Mouse (Mus musculus): ENCODE measurements at regions not wholly inside any gene's neighbourhood (a gene's known extent, or its start where the extent isn't known, plus 50 kb on each side); places are given as distances from the start of the nearest gene placed in this dataset.

DNA sequence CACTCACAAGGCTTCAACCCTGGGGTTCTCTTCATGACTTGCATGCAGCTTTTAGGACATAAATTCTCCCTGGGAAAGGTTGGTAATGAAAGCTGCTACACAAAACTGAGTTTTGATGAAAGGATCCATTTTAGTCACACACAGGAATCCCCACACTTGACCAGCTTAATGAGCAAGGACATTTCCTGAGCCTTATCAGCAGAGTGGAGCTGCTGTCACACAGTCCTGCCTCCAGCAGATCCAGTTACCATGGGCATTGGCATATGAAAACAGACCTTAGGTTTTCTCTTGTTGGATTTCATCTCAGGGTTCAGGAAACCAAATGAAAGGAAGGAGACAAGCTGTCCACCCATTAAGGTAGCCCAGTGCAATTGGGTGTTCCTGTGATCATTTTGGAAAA lies 568.9 kb downstream of the Fat4 start:
- Histone ChIP-seq H3K27me3 (ENCODE audit: control insufficient read depth, insufficient read depth, insufficient read length) (no peaks in the 10 kb centered on the region), H3K4me2 (ENCODE audit: low read depth) (no peak overlapping the region), H3K4me3 (no peak overlapping the region), H3ac (ENCODE audit: control insufficient read depth, insufficient read length) (no peak overlapping the region), H3K36me3 (ENCODE audit: control insufficient read depth, insufficient read depth) (no peaks in the 10 kb centered on the region), H3K79me2 (ENCODE audit: control insufficient read depth, insufficient read depth) (no peaks in the 10 kb centered on the region)
- no peak for TF ChIP-seq USF1 (IDR thresholded peaks at IDR 0.05; ENCODE audit: low read depth)
- no peak for TF ChIP-seq CEBPB (IDR thresholded peaks at IDR 0.05; ENCODE audit: insufficient read depth, poor library complexity, severe bottlenecking)
- TF ChIP-seq MYOG (IDR thresholded peaks at IDR 0.05; ENCODE audit: control insufficient read depth in 1 of 3, insufficient read depth in 1 of 3, insufficient read length in 2 of 3, low read depth in 2 of 3): no peak

DNA sequence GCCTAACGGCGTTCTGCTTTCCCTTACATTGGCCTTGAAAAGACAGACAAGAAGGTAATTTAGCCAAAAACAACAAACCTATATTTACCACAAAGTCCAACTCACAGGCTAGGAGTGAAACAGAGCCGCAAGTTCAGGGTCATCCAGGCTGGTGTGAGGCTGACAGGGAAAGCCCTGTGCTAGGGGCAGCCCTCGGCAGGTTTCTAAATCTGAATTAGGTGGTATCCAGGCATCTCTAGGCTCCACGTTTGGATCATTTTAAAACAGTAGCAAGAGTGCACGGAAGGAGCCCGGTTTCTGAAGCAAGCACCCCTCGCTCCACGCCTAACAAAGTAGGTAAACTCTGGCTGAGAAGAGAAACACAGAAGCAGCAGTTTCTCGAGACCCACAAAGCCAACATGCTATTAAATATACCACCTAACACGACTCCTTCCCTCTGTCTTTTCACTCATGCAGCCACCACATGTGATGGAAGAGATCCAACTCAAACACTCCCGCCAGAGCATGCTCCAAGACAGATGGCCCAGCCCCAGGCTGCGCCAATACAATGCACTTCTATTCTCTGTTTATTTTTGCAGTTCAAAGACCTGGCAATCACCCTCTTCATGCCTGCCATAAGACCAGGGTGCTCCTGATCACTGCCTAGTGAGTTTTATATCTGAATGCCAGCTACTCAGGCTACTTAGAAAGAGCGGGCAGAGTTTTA lies 573.6 kb downstream of the Fat4 start:
- no peaks in the 10 kb centered on the region for H3K36me3 ChIP-seq (ENCODE audit: control insufficient read depth, insufficient read depth)
- H3ac ChIP-seq (ENCODE audit: control insufficient read depth, insufficient read length): no peak overlapping the region
- TF ChIP-seq SRF (IDR thresholded peaks at IDR 0.05; ENCODE audit: control insufficient read depth, insufficient read length, low read depth) (no peak), TCF12 (IDR thresholded peaks at IDR 0.05; ENCODE audit: insufficient read depth, poor library complexity, severe bottlenecking) (no peak), CEBPB (IDR thresholded peaks at IDR 0.05; ENCODE audit: insufficient read depth, poor library complexity, severe bottlenecking) (no peak), E2F4 (IDR thresholded peaks at IDR 0.05; ENCODE audit: insufficient read depth) (no peak), MYOD1 (IDR thresholded peaks at IDR 0.05; ENCODE audit: control insufficient read depth in 1 of 3, insufficient read length in 2 of 3, low read depth in 2 of 3) (no peak), MAX (IDR thresholded peaks at IDR 0.05; ENCODE audit: low read depth) (no peak), REST (IDR thresholded peaks at IDR 0.05; ENCODE audit: insufficient read depth, insufficient read length) (no peak), POLR2A (IDR thresholded peaks at IDR 0.05; ENCODE audit: insufficient read length, low read depth) (no peak), USF1 (IDR thresholded peaks at IDR 0.05; ENCODE audit: low read depth) (no peak), MYOG (IDR thresholded peaks at IDR 0.05; ENCODE audit: control insufficient read depth in 1 of 3, insufficient read depth in 1 of 3, insufficient read length in 2 of 3, low read depth in 2 of 3) (no peak), TCF3 (IDR thresholded peaks at IDR 0.05; ENCODE audit: insufficient read length, low read depth) (no peak), POLR2AphosphoS2 (IDR thresholded peaks at IDR 0.05; ENCODE audit: insufficient read length, low read depth) (no peak)
- H3K4me2 ChIP-seq (ENCODE audit: low read depth): no peak overlapping the region
- no peak overlapping the region for H3K4me3 ChIP-seq
- H3K27me3 ChIP-seq (ENCODE audit: control insufficient read depth, insufficient read depth, insufficient read length): no peaks in the 10 kb centered on the region
- no peaks in the 10 kb centered on the region for H3K79me2 ChIP-seq (ENCODE audit: control insufficient read depth, insufficient read depth)

DNA sequence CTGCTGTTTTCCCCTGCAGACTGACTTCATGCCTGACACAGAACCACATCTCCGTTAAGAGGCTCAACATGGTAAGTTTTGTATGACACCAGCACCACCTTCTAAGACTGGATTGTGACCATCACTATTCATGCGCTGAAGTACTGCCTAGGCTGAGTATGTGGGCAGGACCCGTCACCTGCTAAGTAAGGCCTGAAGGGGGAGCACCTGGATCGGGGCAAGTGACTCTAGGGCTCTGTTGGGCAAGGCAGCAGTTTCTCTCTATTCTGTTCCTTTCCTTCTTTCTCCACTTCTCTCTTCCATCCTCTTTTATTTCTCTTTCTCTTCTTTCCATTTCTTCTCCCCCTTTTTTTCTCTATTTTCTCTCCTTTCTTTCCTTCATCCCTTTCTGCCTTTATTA lies 574.8 kb downstream of the Fat4 start:
- Histone ChIP-seq H3K4me2 (ENCODE audit: low read depth) (no peak overlapping the region), H3K27me3 (ENCODE audit: control insufficient read depth, insufficient read depth, insufficient read length) (no peaks in the 10 kb centered on the region), H3K4me3 (no peak overlapping the region), H3K36me3 (ENCODE audit: control insufficient read depth, insufficient read depth) (no peaks in the 10 kb centered on the region), H3K79me2 (ENCODE audit: control insufficient read depth, insufficient read depth) (no peaks in the 10 kb centered on the region), H3ac (ENCODE audit: control insufficient read depth, insufficient read length) (no peak overlapping the region)
- TF ChIP-seq CEBPB (IDR thresholded peaks at IDR 0.05; ENCODE audit: insufficient read depth, poor library complexity, severe bottlenecking) (no peak), TCF3 (IDR thresholded peaks at IDR 0.05; ENCODE audit: insufficient read length, low read depth) (no peak), POLR2AphosphoS2 (IDR thresholded peaks at IDR 0.05; ENCODE audit: insufficient read length, low read depth) (no peak), MYOG (IDR thresholded peaks at IDR 0.05; ENCODE audit: control insufficient read depth in 1 of 3, insufficient read depth in 1 of 3, insufficient read length in 2 of 3, low read depth in 2 of 3) (no peak), REST (IDR thresholded peaks at IDR 0.05; ENCODE audit: insufficient read depth, insufficient read length) (no peak), TCF12 (IDR thresholded peaks at IDR 0.05; ENCODE audit: insufficient read depth, poor library complexity, severe bottlenecking) (no peak), USF1 (IDR thresholded peaks at IDR 0.05; ENCODE audit: low read depth) (no peak), MYOD1 (IDR thresholded peaks at IDR 0.05; ENCODE audit: control insufficient read depth in 1 of 3, insufficient read length in 2 of 3, low read depth in 2 of 3) (no peak), E2F4 (IDR thresholded peaks at IDR 0.05; ENCODE audit: insufficient read depth) (no peak), POLR2A (IDR thresholded peaks at IDR 0.05; ENCODE audit: insufficient read length, low read depth) (no peak), MAX (IDR thresholded peaks at IDR 0.05; ENCODE audit: low read depth) (no peak), SRF (IDR thresholded peaks at IDR 0.05; ENCODE audit: control insufficient read depth, insufficient read length, low read depth) (no peak)

DNA sequence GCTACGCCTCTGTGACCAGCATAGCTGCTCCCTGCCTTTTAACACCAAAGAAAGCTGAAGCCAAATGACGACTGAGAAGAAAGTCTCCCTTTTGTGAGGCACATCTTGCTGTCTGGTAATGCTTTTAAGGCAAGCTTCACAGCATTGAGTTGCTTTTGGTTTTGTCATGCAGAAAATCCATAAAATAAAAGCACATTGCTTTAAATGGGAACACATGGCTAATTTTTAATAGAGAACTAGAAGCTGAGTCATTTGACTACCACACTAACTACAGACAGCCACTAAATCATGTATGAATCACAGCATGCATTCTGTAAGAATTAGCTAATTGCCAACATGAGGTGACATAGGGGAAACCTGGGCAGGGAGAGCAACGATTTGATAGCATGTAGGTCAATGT lies 579.1 kb downstream of the Fat4 start:
- H3ac ChIP-seq (ENCODE audit: control insufficient read depth, insufficient read length): no peak overlapping the region

DNA sequence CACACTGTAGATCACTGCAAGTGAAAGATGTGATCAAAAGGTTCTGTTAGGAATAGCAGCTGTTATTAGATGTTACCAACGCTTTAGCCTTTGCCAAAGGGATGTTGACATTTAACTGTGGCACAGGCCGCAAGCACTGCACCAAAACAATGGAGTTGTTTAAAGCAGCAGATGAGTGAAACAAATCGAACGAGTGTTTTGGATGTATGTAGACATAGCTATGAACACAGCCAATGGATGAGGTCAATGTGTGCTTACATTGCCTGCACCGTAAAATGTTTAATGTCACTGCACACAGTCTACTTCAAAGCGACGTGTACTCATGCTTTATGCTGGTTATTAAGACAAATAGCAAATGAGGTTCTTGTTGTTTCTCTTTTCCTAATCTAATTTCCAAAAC lies 602.7 kb downstream of the Fat4 start:
- no peak for TF ChIP-seq USF1 (IDR thresholded peaks at IDR 0.05; ENCODE audit: low read depth)
- TF ChIP-seq MYOG (IDR thresholded peaks at IDR 0.05; ENCODE audit: control insufficient read depth in 1 of 3, insufficient read depth in 1 of 3, insufficient read length in 2 of 3, low read depth in 2 of 3): no peak
- no peak for TF ChIP-seq SRF (IDR thresholded peaks at IDR 0.05; ENCODE audit: control insufficient read depth, insufficient read length, low read depth)
- no peak for TF ChIP-seq POLR2A (IDR thresholded peaks at IDR 0.05; ENCODE audit: insufficient read length, low read depth)
- TF ChIP-seq CEBPB (IDR thresholded peaks at IDR 0.05; ENCODE audit: insufficient read depth, poor library complexity, severe bottlenecking): no peak
- TF ChIP-seq MYOD1 (IDR thresholded peaks at IDR 0.05; ENCODE audit: control insufficient read depth in 1 of 3, insufficient read length in 2 of 3, low read depth in 2 of 3): no peak
- no peak for TF ChIP-seq MAX (IDR thresholded peaks at IDR 0.05; ENCODE audit: low read depth)
- no peak for TF ChIP-seq E2F4 (IDR thresholded peaks at IDR 0.05; ENCODE audit: insufficient read depth)
- no peak for TF ChIP-seq TCF3 (IDR thresholded peaks at IDR 0.05; ENCODE audit: insufficient read length, low read depth)
- no peak for TF ChIP-seq TCF12 (IDR thresholded peaks at IDR 0.05; ENCODE audit: insufficient read depth, poor library complexity, severe bottlenecking)
- TF ChIP-seq POLR2AphosphoS2 (IDR thresholded peaks at IDR 0.05; ENCODE audit: insufficient read length, low read depth): no peak
- no peak for TF ChIP-seq REST (IDR thresholded peaks at IDR 0.05; ENCODE audit: insufficient read depth, insufficient read length)
- H3K4me2 ChIP-seq (ENCODE audit: low read depth): no peak overlapping the region
- no peaks in the 10 kb centered on the region for H3K27me3 ChIP-seq (ENCODE audit: control insufficient read depth, insufficient read depth, insufficient read length)
- H3ac ChIP-seq (ENCODE audit: control insufficient read depth, insufficient read length): no peak overlapping the region
- no peaks in the 10 kb centered on the region for H3K79me2 ChIP-seq (ENCODE audit: control insufficient read depth, insufficient read depth)
- H3K36me3 ChIP-seq (ENCODE audit: control insufficient read depth, insufficient read depth): no peaks in the 10 kb centered on the region
- H3K4me3 ChIP-seq: no peak overlapping the region

More for the DNA sequence above, 579.1 kb downstream of the Fat4 start:
- Histone ChIP-seq H3K79me2 (ENCODE audit: control insufficient read depth, insufficient read depth) (no peaks in the 10 kb centered on the region), H3K36me3 (ENCODE audit: control insufficient read depth, insufficient read depth) (no peaks in the 10 kb centered on the region), H3K4me2 (ENCODE audit: low read depth) (no peak overlapping the region), H3K27me3 (ENCODE audit: control insufficient read depth, insufficient read depth, insufficient read length) (no peaks in the 10 kb centered on the region), H3K4me3 (no peak overlapping the region)
- TF ChIP-seq SRF (IDR thresholded peaks at IDR 0.05; ENCODE audit: control insufficient read depth, insufficient read length, low read depth): no peak
- TF ChIP-seq CEBPB (IDR thresholded peaks at IDR 0.05; ENCODE audit: insufficient read depth, poor library complexity, severe bottlenecking): no peak
- TF ChIP-seq MYOG (IDR thresholded peaks at IDR 0.05; ENCODE audit: control insufficient read depth in 1 of 3, insufficient read depth in 1 of 3, insufficient read length in 2 of 3, low read depth in 2 of 3): no peak
- TF ChIP-seq POLR2A (IDR thresholded peaks at IDR 0.05; ENCODE audit: insufficient read length, low read depth): no peak
- TF ChIP-seq E2F4 (IDR thresholded peaks at IDR 0.05; ENCODE audit: insufficient read depth): no peak
- TF ChIP-seq MYOD1 (IDR thresholded peaks at IDR 0.05; ENCODE audit: control insufficient read depth in 1 of 3, insufficient read length in 2 of 3, low read depth in 2 of 3): no peak
- no peak for TF ChIP-seq POLR2AphosphoS2 (IDR thresholded peaks at IDR 0.05; ENCODE audit: insufficient read length, low read depth)
- no peak for TF ChIP-seq MAX (IDR thresholded peaks at IDR 0.05; ENCODE audit: low read depth)

Measured in myocyte (in vitro differentiated cells).